Mouse (Mus musculus): ENCODE results near the gene Fads2.

GRCm38 (mm10) chr19:10058352-10058825 lies 43.2 kb downstream of the Fads2 start:
- no peak for TF ChIP-seq CHD1 (IDR thresholded peaks at IDR 0.05; ENCODE audit: low read depth, low read length)
- TF ChIP-seq POLR2A (IDR thresholded peaks at IDR 0.05; ENCODE audit: control insufficient read depth in 1 of 2, insufficient read depth in 1 of 2, low read depth in 1 of 2, low read length in 2 of 2, poor library complexity in 1 of 2): no peak
- TF ChIP-seq MAX (IDR thresholded peaks at IDR 0.05; ENCODE audit: low read length): no peak
- TF ChIP-seq MXI1 (IDR thresholded peaks at IDR 0.05; ENCODE audit: low read depth, low read length): no peak
- TF ChIP-seq CTCF (IDR thresholded peaks at IDR 0.05 in 2 of 3, conservative IDR thresholded peaks at IDR 0.05 in 1 of 3; ENCODE audit: control insufficient read depth in 1 of 3, insufficient read depth in 1 of 3, low read depth in 2 of 3, low read length in 3 of 3, poor library complexity in 1 of 3, severe bottlenecking in 1 of 3): no peak
